Mouse (Mus musculus): ENCODE measurements around the gene Exoc6. TPM values are rescaled to one million over a fixed set of nuclear protein-coding genes. Genes with fewer than 3 reads are reported as not detected.

Gene Exoc6
- 7.6 and 7.9 TPM in 2 replicates for polyA plus RNA-seq (2016; fragmentation: Nextera tagmentation; extraction: Ambion mirVana)

DNA sequence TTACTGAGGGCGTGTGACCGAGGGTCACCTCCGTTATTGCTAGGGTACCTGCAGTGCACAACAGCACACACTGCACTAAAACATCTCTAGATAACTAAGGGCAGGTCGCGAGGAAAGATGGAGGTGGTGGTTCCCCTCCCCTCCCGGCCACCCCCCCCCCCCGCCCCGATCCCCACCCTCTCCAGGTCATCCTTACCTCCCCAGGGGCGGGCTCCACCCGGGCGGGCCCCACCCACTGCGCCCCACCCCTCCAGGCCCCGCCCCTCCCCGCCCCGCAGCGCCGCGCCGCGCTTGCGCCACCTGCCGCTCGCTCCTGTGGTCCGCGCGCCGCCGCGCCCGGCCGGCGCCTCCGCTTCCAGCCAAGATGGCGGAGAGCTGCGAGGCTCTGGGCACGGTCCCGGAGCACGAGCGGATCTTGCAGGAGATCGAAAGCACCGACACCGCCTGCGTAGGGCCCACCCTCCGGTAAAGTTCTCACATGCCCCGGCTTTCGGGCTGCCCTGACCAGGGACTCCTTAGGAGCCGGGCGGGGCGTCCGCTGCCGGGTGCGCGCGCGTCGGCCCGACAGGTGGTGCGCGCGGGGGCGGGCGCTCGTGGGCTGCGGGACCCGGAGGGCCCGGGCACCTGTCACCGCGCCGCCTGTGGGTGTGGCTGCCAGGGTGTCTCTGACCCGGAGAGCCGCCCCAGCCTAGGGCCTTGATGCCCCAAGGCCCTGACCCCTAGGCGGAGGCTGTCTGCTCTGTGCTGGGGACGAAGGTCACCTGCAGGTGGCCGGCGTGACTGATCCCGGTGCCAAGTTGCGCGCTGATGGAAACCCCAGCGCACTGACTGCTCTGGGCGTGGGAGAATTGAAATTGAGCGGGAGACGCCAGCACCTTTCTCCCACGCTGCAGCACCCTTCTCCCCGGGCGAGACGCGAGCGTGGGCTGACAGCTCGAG lies at the start of gene Exoc6:
TSS of gene Exoc6 (plus strand) at position 318 of the 939 bp plus-strand sequence.
- peak within 1 kb of the TSS; percentile 82 for H3K4me3 ChIP-seq
- peaks cover 9% of the 10 kb centered on the region for H3K4me1 ChIP-seq
- peak within 1 kb of the TSS; percentile 90 for H3K27ac ChIP-seq (replicated peaks)
- peak; percentile 80 for DNase-seq (ENCODE audit: low spot score)
- no peaks in the 10 kb centered on the region for H3K9me3 ChIP-seq (replicated peaks)
- under 1% methylated on average over 83 of the region's 89 CpGs for WGBS
- no peaks in the 10 kb centered on the region for H3K36me3 ChIP-seq
- peaks cover 61% of the 10 kb centered on the region for H3K27me3 ChIP-seq (ENCODE audit: low read depth, poor library complexity, severe bottlenecking)

DNA sequence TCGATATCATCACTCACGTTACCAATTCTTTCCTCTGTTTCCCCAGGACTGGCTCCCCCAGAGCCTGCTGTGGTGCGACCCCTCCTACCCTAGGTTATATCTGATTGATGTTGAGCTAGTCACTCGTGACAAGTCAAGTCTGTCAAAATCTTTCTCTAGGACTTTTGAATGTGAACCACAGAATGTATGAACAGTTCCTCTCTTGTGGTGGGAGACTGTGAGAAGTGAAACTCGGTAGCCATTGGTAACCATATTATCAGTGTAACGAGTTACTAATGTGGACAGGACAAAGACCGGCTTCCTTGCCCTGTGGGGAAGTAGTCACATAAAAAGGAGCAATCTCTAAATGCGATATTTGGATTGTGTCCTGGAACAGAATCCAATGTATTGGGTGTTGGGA lies 47.2 kb upstream of the Exoc6 start:
- DNase-seq (ENCODE audit: low spot score): no peak
- 89% methylated on average over 8 of the region's 8 CpGs for WGBS
- no peak overlapping the region for H3K4me3 ChIP-seq

DNA sequence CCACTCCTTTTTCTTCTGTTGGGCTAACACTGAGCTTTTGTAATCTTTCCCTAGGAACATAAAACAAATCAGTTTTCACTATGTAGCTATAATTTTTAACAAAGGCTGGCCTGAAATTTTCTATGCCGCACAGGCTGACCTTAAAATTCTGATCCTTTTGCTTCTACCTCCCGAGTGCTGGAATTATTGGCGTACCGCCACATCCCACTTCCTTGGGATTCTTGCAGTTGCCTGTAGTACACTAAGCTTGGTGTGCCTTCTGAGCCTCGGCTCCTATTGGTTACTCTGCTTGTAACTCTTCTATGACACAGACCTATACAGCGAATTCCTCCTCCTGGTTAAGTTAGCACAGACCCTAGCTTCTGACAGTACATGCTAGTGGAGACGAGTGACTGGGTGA lies 44.2 kb upstream of the Exoc6 start:
- WGBS: 85% methylated on average over 7 of the region's 7 CpGs
- DNase-seq (ENCODE audit: low spot score): no peak
- H3K4me1 ChIP-seq: no peaks in the 10 kb centered on the region
- H3K27ac ChIP-seq (replicated peaks): no peak overlapping the region
- no peaks in the 10 kb centered on the region for H3K36me3 ChIP-seq
- H3K9me3 ChIP-seq (replicated peaks): no peaks in the 10 kb centered on the region
- no peaks in the 10 kb centered on the region for H3K27me3 ChIP-seq (ENCODE audit: low read depth, poor library complexity, severe bottlenecking)
- no peak overlapping the region for H3K4me3 ChIP-seq

More for the DNA sequence above, 47.2 kb upstream of the Exoc6 start:
- H3K27ac ChIP-seq (replicated peaks): no peak overlapping the region
- H3K36me3 ChIP-seq: no peaks in the 10 kb centered on the region
- no peaks in the 10 kb centered on the region for H3K9me3 ChIP-seq (replicated peaks)
- no peaks in the 10 kb centered on the region for H3K27me3 ChIP-seq (ENCODE audit: low read depth, poor library complexity, severe bottlenecking)
- H3K4me1 ChIP-seq: no peaks in the 10 kb centered on the region

DNA sequence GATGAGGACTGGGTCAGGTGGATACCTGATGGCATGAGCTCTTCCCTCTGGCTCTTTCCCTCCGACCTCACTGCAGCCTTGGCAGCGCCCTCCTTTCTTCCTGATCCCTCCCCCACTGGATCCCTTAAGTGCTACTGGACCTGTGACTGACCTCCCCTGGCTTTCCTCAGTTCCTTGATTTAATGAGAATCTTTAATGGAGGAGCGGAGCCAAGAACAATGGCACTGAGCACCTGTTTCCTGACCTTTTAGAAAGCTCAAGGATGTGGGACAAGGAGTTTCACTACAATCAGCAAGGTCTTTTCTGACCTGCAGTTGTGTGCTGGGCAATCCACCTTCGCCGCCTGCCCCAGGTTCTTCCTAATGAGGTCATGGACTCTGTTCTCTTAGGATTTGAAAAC lies 43.6 kb upstream of the Exoc6 start:
- H3K4me3 ChIP-seq: no peak overlapping the region
- no peak for DNase-seq (ENCODE audit: low spot score)
- 64% methylated on average over 5 of the region's 5 CpGs for WGBS
- H3K9me3 ChIP-seq (replicated peaks): no peaks in the 10 kb centered on the region
- H3K4me1 ChIP-seq: no peaks in the 10 kb centered on the region
- H3K36me3 ChIP-seq: no peaks in the 10 kb centered on the region
- H3K27me3 ChIP-seq (ENCODE audit: low read depth, poor library complexity, severe bottlenecking): no peaks in the 10 kb centered on the region
- H3K27ac ChIP-seq (replicated peaks): no peak overlapping the region

- Histone ChIP-seq H3K4me1 (0 out of 2 replicates have a peak, but pooled peaks cover 2% of the 10 kb centered on the region), H3K9me3 (replicated peaks) (no peaks in the 10 kb centered on the region), H3K4me3 (no peak overlapping the region), H3K27ac (replicated peaks) (no peak overlapping the region), H3K27me3 (ENCODE audit: low read depth, poor library complexity, severe bottlenecking) (no peaks in the 10 kb centered on the region), H3K36me3 (no peaks in the 10 kb centered on the region)
- peak; percentile 74 for DNase-seq (ENCODE audit: low spot score)
- 16% methylated on average over 11 of the region's 11 CpGs for WGBS
Observed at GRCm38 (mm10) chr19:37509725-37510124, 40.5 kb upstream of the Exoc6 start.

DNA sequence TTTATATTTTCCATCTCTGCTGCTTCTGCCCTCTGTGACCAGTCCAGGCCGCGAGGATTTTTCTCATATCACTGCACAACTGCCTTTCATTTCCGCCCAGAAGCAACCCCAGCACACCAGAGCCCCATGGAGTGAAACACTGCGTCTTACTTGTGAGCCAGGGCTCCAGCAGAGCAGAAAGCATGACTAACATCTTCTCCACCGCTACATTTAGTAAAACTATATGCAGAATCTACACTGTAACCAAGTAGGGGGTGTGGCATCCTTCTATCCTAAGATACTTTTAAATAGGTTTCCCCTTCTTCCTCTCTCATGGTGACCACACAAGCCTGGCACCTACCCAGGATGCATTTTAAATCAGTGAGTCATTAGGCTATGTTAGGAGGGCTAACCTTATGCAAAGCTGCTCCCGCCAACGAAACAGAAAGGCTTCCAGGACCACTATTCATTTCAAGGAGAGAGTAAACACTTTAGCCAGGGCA lies 35.4 kb upstream of the Exoc6 start:
- no peak for DNase-seq (ENCODE audit: low spot score)
- no peak overlapping the region for H3K27ac ChIP-seq (replicated peaks)
- no peaks in the 10 kb centered on the region for H3K27me3 ChIP-seq (ENCODE audit: low read depth, poor library complexity, severe bottlenecking)
- H3K4me1 ChIP-seq: 0 out of 2 replicates have a peak, but pooled peaks cover 2% of the 10 kb centered on the region
- H3K4me3 ChIP-seq: no peak overlapping the region
- H3K9me3 ChIP-seq (replicated peaks): no peaks in the 10 kb centered on the region
- 77% methylated on average over 7 of the region's 7 CpGs for WGBS
- no peaks in the 10 kb centered on the region for H3K36me3 ChIP-seq

DNA sequence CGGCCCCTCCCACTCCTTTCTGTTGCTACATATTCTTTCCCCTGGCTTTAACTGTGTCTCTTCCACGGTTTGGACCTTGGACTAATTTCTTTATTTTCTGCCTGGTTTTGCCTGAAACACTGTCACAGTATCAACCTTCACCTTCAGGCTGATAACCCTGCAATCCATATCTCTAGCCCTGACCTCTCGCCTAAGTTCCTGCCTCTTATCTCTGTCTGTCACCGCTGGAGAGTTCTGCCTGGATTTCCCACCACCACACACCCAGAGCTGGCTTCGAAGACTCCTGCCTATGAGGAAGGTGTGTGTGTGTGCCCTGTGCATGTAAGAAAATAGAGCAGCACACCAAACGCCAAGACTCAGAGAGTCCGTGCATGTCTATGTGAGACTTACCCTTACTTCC lies 32.8 kb upstream of the Exoc6 start:
- Histone ChIP-seq H3K27ac (replicated peaks) (no peak overlapping the region), H3K4me1 (peaks cover 10% of the 10 kb centered on the region; the same call in 1 of the 2 replicates), H3K9me3 (replicated peaks) (no peaks in the 10 kb centered on the region), H3K27me3 (ENCODE audit: low read depth, poor library complexity, severe bottlenecking) (no peaks in the 10 kb centered on the region), H3K36me3 (no peaks in the 10 kb centered on the region), H3K4me3 (no peak overlapping the region)
- 80% methylated on average over 7 of the region's 7 CpGs for WGBS
- DNase-seq (ENCODE audit: low spot score): no peak

GRCm38 (mm10) chr19:37520740-37521433 lies 29.3 kb upstream of the Exoc6 start:
- no peaks in the 10 kb centered on the region for H3K9me3 ChIP-seq (replicated peaks)
- H3K36me3 ChIP-seq: no peaks in the 10 kb centered on the region
- H3K4me1 ChIP-seq: peaks cover 8% of the 10 kb centered on the region; the same call in 1 of the 2 replicates
- WGBS: 77% methylated on average over 18 of the region's 18 CpGs
- peaks cover 3% of the 10 kb centered on the region; the same call in 1 of the 2 replicates for H3K27me3 ChIP-seq (ENCODE audit: low read depth, poor library complexity, severe bottlenecking)
- H3K27ac ChIP-seq (replicated peaks): no peak overlapping the region
- DNase-seq (ENCODE audit: low spot score): no peak
- H3K4me3 ChIP-seq: no peak overlapping the region

GRCm38 (mm10) chr19:37521434-37521781 lies 28.8 kb upstream of the Exoc6 start:
- no peak for DNase-seq (ENCODE audit: low spot score)
- WGBS: 73% methylated on average over 2 of the region's 2 CpGs
- no peak overlapping the region for H3K27ac ChIP-seq (replicated peaks)

DNA sequence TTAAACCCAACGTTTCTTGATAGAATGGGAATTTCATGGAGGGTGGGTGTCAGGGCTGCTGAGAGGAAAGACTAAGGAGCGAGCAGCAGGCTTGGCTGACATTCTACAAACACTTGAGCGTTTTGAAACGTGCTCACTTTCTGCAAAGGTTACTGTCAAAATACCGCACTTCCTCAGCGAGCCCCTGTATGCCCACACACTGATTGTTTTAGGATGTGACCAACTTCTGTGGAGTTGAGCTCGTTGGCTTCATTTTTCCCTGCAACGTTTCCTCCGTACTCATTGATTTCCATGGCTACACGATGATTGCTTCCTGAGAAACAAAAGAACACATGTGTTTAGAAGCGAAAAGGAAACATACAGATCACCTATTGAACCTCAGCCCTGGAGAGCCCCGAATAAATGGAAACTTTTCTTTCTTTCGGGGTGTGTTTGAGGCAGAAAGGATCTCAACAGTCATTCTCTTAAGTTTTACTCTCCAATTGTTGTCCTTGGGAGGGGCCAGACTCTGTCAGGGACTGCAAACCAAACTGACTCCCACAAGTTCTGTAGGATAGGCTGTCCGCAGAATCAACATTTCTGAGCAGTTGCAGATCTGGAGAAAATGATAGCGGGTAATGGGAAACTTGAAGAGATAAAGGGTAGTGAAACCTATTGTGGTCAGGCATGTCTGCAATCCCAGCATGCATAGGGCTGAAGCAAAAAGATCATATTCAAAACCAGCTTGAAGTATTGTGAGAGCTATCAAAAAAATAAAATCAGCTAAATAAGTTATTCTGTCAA lies 26.7 kb upstream of the Exoc6 start:
- Histone ChIP-seq H3K4me1 (peaks cover 12% of the 10 kb centered on the region; the same call in 1 of the 2 replicates), H3K27ac (replicated peaks) (no peak overlapping the region), H3K9me3 (replicated peaks) (no peaks in the 10 kb centered on the region), H3K27me3 (ENCODE audit: low read depth, poor library complexity, severe bottlenecking) (peaks cover 14% of the 10 kb centered on the region), H3K4me3 (no peak overlapping the region), H3K36me3 (no peaks in the 10 kb centered on the region)
- no peak for DNase-seq (ENCODE audit: low spot score)
- whole genome bisulfite sequencing: 82% methylated on average over 15 of the region's 15 CpGs

More at GRCm38 (mm10) chr19:37521434-37521781, 28.8 kb upstream of the Exoc6 start:
- peaks cover 4% of the 10 kb centered on the region; the same call in 1 of the 2 replicates for H3K27me3 ChIP-seq (ENCODE audit: low read depth, poor library complexity, severe bottlenecking)
- peaks cover 8% of the 10 kb centered on the region; the same call in 1 of the 2 replicates for H3K4me1 ChIP-seq
- no peak overlapping the region for H3K4me3 ChIP-seq
- H3K9me3 ChIP-seq (replicated peaks): no peaks in the 10 kb centered on the region
- no peaks in the 10 kb centered on the region for H3K36me3 ChIP-seq

GRCm38 (mm10) chr19:37525925-37526324 lies 24.3 kb upstream of the Exoc6 start:
- no peak overlapping the region for H3K27ac ChIP-seq (replicated peaks)
- peaks cover 14% of the 10 kb centered on the region for H3K27me3 ChIP-seq (ENCODE audit: low read depth, poor library complexity, severe bottlenecking)
- 89% methylated on average over 11 of the region's 11 CpGs for WGBS
- DNase-seq (ENCODE audit: low spot score): no peak
- no peaks in the 10 kb centered on the region for H3K36me3 ChIP-seq
- H3K9me3 ChIP-seq (replicated peaks): no peaks in the 10 kb centered on the region
- peaks cover 9% of the 10 kb centered on the region; the same call in 1 of the 2 replicates for H3K4me1 ChIP-seq
- no peak overlapping the region for H3K4me3 ChIP-seq

DNA sequence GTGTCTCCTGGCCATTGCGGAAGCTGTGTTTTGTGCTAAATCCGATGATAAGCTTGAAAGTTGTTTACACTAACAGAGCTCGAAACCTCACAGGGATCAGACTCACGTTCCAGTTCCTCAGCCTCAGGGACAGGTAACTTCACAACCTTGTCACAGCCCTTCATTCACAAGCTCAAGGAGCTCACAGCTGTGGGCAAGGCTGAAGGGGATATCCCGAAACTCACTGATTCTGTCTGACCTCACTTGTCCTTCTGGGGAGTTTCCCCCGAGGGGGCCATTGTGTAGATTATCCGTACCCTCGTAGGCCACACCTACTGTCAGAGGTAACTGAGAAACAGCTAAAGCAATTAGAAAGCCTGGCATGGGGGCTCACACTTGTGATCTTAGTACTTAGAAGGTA lies 23.4 kb upstream of the Exoc6 start:
- peaks cover 4% of the 10 kb centered on the region; the same call in 1 of the 2 replicates for H3K4me1 ChIP-seq
- H3K9me3 ChIP-seq (replicated peaks): no peaks in the 10 kb centered on the region
- no peak overlapping the region for H3K27ac ChIP-seq (replicated peaks)
- no peak for DNase-seq (ENCODE audit: low spot score)
- WGBS: 28% methylated on average over 8 of the region's 8 CpGs
- no peak overlapping the region for H3K4me3 ChIP-seq
- H3K36me3 ChIP-seq: no peaks in the 10 kb centered on the region
- peaks cover 14% of the 10 kb centered on the region for H3K27me3 ChIP-seq (ENCODE audit: low read depth, poor library complexity, severe bottlenecking)

Measured in midbrain, embryonic 10.5 days (tissue).